Mouse (Mus musculus): ENCODE measurements around the gene Tox2.

Gene Tox2

GRCm38 (mm10) chr2:163236057-163236456 lies 33.1 kb downstream of the Tox2 start:
- ChIA-PET POLR2A (interaction anchor here in 1 of 4 experiments (0.6 kb wide), 1 partner anchor 97 kb away, joined by 4 read pairs; no protein-coding TSS in a partner anchor), CTCF (no interaction called here)

- POLR2A ChIA-PET: interaction anchor here in 2 of 4 experiments (0.6 to 1.1 kb wide), 3 partner anchors 13 to 1206 kb away, joined by 3 read pairs; partner anchors contain the start of gene Sdc4 (in 1 of the 2)
- CTCF ChIA-PET: interaction anchor here in 1 of 4 experiments (0.6 kb wide), 1 partner anchor 941 kb away, joined by 3 read pairs; no protein-coding TSS in a partner anchor
These were observed 35.1 kb downstream of the Tox2 start for GRCm38 (mm10) chr2:163237999-163238529.

- CTCF ChIA-PET: interaction anchor here in 2 of 4 experiments (0.6 to 1.7 kb wide), 3 partner anchors 13 to 138 kb away, joined by 3 to 4 read pairs (median 3); no protein-coding TSS in a partner anchor
- POLR2A ChIA-PET: no interaction called here
These were observed 37.0 kb downstream of the Tox2 start for GRCm38 (mm10) chr2:163239945-163240344.

- ChIA-PET CTCF (interaction anchor here in 2 of 4 experiments (0.6 to 1.7 kb wide), 2 partner anchors 11 to 161 kb away, joined by 4 to 8 read pairs; no protein-coding TSS in a partner anchor), POLR2A (interaction anchor here in 2 of 4 experiments (0.6 to 1.3 kb wide), 4 partner anchors 13 to 160 kb away, joined by 3 read pairs; no protein-coding TSS in a partner anchor)
These were observed 38.9 kb downstream of the Tox2 start for GRCm38 (mm10) chr2:163241867-163242266.

DNA sequence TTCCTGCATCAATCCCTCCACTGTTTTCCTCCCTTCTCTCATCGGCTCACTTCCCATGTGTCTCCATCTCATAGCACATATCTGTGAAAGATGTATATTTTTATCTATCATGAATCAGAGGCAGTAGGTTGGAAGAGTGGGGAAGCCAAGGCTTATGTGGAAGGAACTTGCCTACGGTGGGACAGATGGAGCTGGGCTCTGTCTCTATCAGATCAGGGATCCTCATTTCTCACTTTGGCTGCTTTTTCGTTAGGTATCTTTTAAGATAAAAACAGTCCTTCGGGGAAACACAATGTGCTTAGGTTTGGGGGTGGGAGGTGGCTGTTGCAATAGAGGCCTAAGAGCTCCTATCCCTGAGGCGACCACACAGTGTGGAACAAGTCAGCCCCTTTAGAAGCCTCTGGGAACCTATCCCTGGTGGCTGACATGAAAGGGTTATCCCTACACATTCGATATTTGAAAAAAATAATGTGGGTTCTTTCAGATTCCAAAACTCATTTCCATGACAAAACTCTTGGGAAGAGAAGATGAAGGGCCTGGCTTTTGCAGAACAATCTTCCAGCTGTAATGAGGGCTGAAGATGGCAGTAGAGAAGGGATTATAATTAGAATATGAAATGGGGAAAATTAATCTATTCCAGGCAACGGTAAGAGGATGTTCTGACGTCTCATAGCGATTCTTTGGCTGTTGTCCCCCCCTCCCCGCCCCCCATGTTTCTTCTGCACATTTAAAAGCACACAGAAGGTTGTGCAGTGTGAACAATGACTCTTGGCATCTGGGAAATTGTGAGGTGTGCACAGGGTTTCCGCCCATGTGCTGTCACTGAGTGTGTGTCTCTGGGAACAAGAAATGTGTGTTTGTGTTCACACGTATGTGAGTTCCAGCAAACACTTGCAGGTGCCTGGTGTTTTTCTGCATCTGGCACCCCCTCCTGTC lies 41.3 kb downstream of the Tox2 start:
- ChIA-PET CTCF (interaction anchor here in 1 of 4 experiments (0.9 kb wide), 1 partner anchor 8 kb away, joined by 3 read pairs; no protein-coding TSS in a partner anchor), POLR2A (no interaction called here)

DNA sequence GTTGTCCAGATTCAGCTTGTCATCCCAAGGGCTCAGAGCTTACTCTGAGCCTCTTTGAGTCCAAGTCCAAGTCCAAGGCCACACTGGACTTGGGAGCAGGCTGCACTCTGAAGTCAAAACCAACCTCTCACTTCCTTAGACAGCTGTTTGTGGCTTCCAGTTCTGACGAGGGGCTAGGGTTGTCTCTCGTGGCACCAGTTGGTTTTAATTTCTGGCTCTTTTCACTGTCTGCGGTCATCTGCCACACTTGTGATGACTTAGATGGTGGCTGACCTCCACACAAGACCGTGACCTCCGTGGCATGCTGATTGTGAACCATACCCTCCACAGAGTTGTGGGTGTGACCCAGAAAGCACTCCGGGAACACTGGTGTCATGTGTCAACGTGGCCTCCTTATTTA lies 46.0 kb downstream of the Tox2 start:
- POLR2A ChIA-PET: interaction anchor here in 3 of 4 experiments (0.6 to 2.7 kb wide), 7 partner anchors 12 to 254 kb away, joined by 3 to 11 read pairs (median 3); no protein-coding TSS in a partner anchor
- CTCF ChIA-PET: no interaction called here

DNA sequence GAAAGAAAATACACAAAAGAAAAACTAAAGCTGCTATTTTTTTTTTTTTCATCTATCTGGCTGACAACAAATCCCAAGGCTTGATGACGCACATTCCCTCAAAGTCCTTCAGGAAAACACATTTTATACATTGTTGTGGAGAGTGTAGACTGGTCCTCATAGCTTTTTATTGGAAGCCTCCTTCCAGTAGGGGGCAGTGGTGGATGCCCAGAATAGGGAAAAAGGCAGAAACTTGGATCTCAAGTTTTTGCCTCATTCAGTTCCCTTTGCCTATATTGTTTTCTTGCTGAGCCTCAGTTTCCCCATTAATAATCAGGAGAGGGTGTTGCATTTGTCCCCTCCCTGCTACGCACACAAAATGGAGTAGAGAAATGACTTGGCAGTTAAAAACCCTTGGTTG lies 49.7 kb downstream of the Tox2 start:
- POLR2A ChIA-PET: interaction anchor here in 1 of 4 experiments (0.7 kb wide), 1 partner anchor 28 kb away, joined by 3 read pairs; no protein-coding TSS in a partner anchor

DNA sequence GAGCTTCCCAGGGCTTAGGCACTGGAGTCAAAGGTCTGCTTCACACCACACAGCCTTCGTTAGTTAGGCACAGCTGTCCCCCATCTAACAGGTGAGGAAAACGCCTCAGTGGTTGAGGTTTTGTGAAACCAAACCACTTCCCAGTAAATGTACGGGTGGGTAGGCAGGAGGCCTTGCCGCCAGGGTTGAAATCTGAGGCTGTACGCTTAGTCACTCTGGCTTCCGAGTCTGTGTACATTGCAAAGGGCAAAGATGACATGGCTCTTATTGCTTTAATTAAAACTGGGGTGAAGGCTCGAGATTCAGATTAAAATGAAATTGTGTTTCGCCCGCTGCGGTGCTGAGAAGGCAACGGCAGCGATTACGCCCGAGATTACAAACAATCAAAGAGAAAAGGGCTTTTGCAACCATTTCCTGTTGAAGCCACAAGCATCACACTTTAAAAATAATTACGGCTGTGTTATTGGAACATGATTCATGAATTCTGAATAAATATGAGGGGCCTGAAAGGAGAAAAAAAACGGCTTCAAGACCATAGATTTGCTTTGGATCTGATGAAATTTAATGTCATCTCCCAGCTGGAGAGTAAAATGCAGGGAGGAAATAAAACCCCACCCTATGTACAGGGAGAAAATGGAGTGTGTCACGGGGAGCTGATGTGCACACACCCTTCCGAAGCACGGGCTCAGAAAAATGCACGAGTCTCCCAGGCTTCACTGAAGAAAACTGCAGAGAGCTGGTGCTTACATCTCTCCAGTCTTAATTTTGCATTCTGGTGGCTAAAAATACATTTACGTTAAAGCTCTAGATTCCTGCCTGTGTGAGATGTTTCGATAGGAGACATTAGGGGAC lies 50.5 kb downstream of the Tox2 start:
- POLR2A ChIA-PET: no interaction called here
- CTCF ChIA-PET: interaction anchor here in 3 of 4 experiments (0.7 to 1.9 kb wide), 13 partner anchors 8 to 152 kb away, joined by 3 to 10 read pairs (median 4); no protein-coding TSS in a partner anchor

More for the DNA sequence above, 49.7 kb downstream of the Tox2 start:
- CTCF ChIA-PET: interaction anchor here (0.5 to 1.9 kb wide), 33 partner anchors 9 to 305 kb away, joined by 3 to 10 read pairs (median 3); no protein-coding TSS in a partner anchor

- POLR2A ChIA-PET: interaction anchor here in 1 of 4 experiments (1.3 kb wide), 1 partner anchor 13 kb away, joined by 3 read pairs; no protein-coding TSS in a partner anchor
- CTCF ChIA-PET: interaction anchor here in 1 of 4 experiments (1.9 kb wide), 1 partner anchor 153 kb away, joined by 4 read pairs; no protein-coding TSS in a partner anchor
These were observed 51.3 kb downstream of the Tox2 start for GRCm38 (mm10) chr2:163254228-163254627.

GRCm38 (mm10) chr2:163256765-163257164 lies 53.8 kb downstream of the Tox2 start:
- POLR2A ChIA-PET: interaction anchor here in 1 of 4 experiments (0.8 kb wide), 1 partner anchor 76 kb away, joined by 3 read pairs; no protein-coding TSS in a partner anchor
- CTCF ChIA-PET: interaction anchor here in 1 of 4 experiments (0.6 kb wide), 1 partner anchor 39 kb away, joined by 4 read pairs; no protein-coding TSS in a partner anchor

DNA sequence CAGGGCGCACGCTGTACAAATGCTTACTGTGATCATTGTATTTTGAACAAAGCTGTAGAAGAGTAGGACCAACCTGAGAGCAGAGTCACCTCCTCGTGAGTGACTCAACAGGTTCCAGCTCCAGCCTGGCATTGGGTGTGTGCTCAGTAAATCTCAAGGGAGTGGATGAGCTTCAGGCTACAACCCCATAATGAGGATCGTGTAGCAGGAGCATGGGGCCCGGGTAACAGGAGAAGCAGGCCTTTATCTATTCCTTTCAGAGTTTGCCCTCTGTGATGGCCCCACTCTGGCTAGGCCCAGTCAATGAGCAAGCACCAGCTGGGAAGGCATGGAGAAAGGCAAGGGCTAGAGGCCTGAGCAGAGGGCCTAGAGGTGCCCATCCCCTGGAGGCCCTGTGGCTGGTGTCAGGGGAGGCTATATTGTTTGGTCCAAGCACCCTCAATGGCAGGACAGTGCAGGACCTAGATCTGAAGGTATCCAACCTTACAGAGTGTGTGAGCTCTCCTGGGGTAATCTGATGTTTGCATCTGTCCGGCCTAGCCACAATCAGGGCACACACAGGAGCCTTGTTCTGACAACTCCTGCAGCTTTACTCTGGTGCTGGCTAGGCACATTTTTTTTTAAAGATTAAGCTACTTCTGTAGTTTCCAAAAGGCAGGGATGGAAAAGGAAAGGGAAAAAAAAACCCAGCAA lies 58.6 kb downstream of the Tox2 start:
- ChIA-PET POLR2A (interaction anchor here in 2 of 4 experiments (0.5 to 2.9 kb wide), 5 partner anchors 11 to 752 kb away, joined by 3 to 11 read pairs (median 4); partner anchors contain the start of gene Srsf6 (in 1 of the 2)), CTCF (interaction anchor here in 3 of 4 experiments (0.9 to 2.5 kb wide), 5 partner anchors 9 to 89 kb away, joined by 3 to 10 read pairs (median 5); no protein-coding TSS in a partner anchor)

DNA sequence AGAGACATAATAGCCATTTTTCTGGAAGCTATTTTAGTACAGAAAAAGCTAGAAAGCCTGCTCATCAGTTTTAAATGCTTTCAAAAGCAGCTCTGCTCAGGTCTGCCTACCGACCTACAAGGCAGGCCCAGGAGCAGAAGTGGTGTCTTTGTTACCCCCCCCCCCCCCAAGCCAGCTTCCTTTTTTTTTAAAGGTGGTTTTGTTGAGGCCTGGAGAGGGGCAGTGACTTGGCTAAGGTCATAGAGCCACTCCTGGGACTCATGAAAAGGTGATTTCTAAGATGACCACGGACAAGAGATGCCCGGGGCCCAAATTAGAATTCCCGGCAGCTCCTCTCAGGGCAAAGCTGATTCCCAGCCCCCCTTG lies 59.1 kb downstream of the Tox2 start:
- POLR2A ChIA-PET: interaction anchor here in 1 of 4 experiments (0.9 to 2.9 kb wide), 3 partner anchors 12 to 27 kb away, joined by 3 to 11 read pairs (median 4); no protein-coding TSS in a partner anchor
- CTCF ChIA-PET: interaction anchor here in 3 of 4 experiments (0.9 to 2.5 kb wide), 5 partner anchors 9 to 139 kb away, joined by 3 to 10 read pairs (median 7); no protein-coding TSS in a partner anchor

DNA sequence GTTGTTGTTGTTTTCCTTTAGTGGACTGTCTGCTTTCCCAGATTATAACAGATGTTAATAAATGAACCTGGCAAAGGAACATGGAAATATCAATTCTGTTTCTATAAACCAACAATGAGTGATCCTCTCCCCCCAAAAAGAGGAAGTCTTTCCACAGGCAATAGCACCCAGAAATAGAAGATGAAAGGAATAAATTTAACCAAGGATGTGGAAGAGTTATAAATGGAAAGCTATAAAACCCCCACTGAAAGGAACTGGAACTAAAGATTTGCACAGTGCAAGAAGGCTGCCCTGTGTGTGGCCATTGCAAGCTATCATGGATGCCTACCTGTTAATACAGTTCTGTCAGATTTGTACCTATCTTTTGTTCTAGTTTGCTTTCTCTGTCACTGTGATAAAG lies 64.2 kb downstream of the Tox2 start:
- ChIA-PET POLR2A (no interaction called here), CTCF (interaction anchor here in 1 of 4 experiments (0.8 kb wide), 1 partner anchor 15 kb away, joined by 3 read pairs; no protein-coding TSS in a partner anchor)

- ChIA-PET POLR2A (interaction anchor here in 1 of 4 experiments (0.7 kb wide), 1 partner anchor 8 kb away, joined by 3 read pairs; no protein-coding TSS in a partner anchor), CTCF (interaction anchor here in 1 of 4 experiments (0.6 kb wide), 1 partner anchor 600 kb away, joined by 3 read pairs; no protein-coding TSS in a partner anchor)
These were observed 68.9 kb downstream of the Tox2 start for GRCm38 (mm10) chr2:163271581-163272492.

GRCm38 (mm10) chr2:163273815-163274214 lies 70.9 kb downstream of the Tox2 start:
- ChIA-PET POLR2A (no interaction called here), CTCF (interaction anchor here in 3 of 4 experiments (0.6 to 1.8 kb wide), 8 partner anchors 12 to 1156 kb away, joined by 3 to 4 read pairs (median 3); no protein-coding TSS in a partner anchor)

GRCm38 (mm10) chr2:163275986-163276385 lies 73.1 kb downstream of the Tox2 start:
- POLR2A ChIA-PET: no interaction called here
- CTCF ChIA-PET: interaction anchor here in 2 of 4 experiments (0.6 to 1.1 kb wide), 3 partner anchors 18 to 64 kb away, joined by 3 to 7 read pairs (median 3); no protein-coding TSS in a partner anchor
